Mouse (Mus musculus) myocyte (in vitro differentiated cells): ENCODE measurements around the gene Samd8.

Source experiments
- E2F4 ChIP-seq: IDR thresholded peaks from one replicate; pipeline ENCODE4 v1.6.1; 2011; ENCODE audit warnings: mild to moderate bottlenecking, control low read depth, moderate library complexity; ENCODE audit not compliant: insufficient read depth
- MAX ChIP-seq: IDR thresholded peaks from one replicate; pipeline ENCODE4 v1.6.1; 2011; ENCODE audit warnings: low read depth, mild to moderate bottlenecking, control low read depth
- MYOD1 ChIP-seq, 3 experiments: IDR thresholded peaks; one replicate each; pipeline ENCODE4 v1.6.1; 2011; ENCODE audit warnings: control low read depth in 2 of 3, low read depth in 2 of 3, mild to moderate bottlenecking in 2 of 3, moderate library complexity in 1 of 3; ENCODE audit not compliant: insufficient read length in 2 of 3, control insufficient read depth in 1 of 3
- POLR2A ChIP-seq: IDR thresholded peaks from one replicate; pipeline ENCODE4 v1.6.1; 2011; ENCODE audit warnings: low read depth, mild to moderate bottlenecking, control low read depth, moderate library complexity; ENCODE audit not compliant: insufficient read length
- SRF ChIP-seq: IDR thresholded peaks from one replicate; pipeline ENCODE4 v1.6.1; 2011; ENCODE audit warnings: low read depth; ENCODE audit not compliant: control insufficient read depth, insufficient read length
- TCF12 ChIP-seq: IDR thresholded peaks from one replicate; pipeline ENCODE4 v1.6.1; 2011; ENCODE audit warnings: mild to moderate bottlenecking, control low read depth; ENCODE audit not compliant: poor library complexity, insufficient read depth, severe bottlenecking
- TCF3 ChIP-seq: IDR thresholded peaks from one replicate; pipeline ENCODE4 v1.6.1; 2011; ENCODE audit warnings: low read depth, control low read depth; ENCODE audit not compliant: insufficient read length
- USF1 ChIP-seq: IDR thresholded peaks from one replicate; pipeline ENCODE4 v1.6.1; 2011; ENCODE audit warnings: low read depth, mild to moderate bottlenecking, control low read depth, moderate library complexity

DNA sequence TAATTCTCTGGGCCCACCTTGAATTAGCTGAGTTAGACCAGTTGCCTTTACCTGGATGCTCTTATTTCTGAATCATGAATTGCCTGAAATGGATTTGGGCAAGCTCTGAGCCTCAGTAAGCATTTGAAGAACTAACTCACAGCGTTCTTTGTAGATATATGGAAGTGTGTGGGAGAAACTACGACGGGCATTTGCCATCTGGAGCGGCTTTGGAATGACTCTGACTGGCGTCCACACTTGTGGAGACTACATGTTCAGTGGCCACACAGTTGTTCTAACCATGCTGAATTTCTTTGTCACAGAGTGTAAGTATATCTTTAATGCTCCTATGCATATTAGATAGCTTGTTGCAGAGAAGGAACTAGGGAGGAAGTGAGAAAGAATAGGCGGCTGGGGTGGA is 41.9 kb downstream of the Samd8 start:
- no peak for TF ChIP-seq POLR2A
- TF ChIP-seq E2F4, result no peak
- no peak for TF ChIP-seq TCF12
- no peak for TF ChIP-seq SRF
- no peak for TF ChIP-seq MAX
- no peak for TF ChIP-seq USF1
- TF ChIP-seq MYOD1 (IDR thresholded peaks at IDR 0.05; ENCODE audit: control insufficient read depth in 1 of 3, insufficient read length in 2 of 3, low read depth in 2 of 3), result no peak
- no peak for TF ChIP-seq TCF3
